Mouse (Mus musculus): ENCODE measurements around the gene Tmem159.

The Tmem159 gene

GRCm38 (mm10) chr7:120102164-120102972 lies at the start of gene Tmem159:
Gene Tmem159 (plus strand): TSS chr7:120102353.
- peak in 1 of 2 experiments; percentile 13 for DNase-seq (ENCODE audit: low spot score in 2 of 2)

GRCm38 (mm10) chr7:120054016-120054415 lies 48.1 kb upstream of the Tmem159 start:
- DNase-seq (ENCODE audit: low spot score in 2 of 2) = no peak

- no peak for DNase-seq (ENCODE audit: low spot score in 2 of 2)
Observed at GRCm38 (mm10) chr7:120055479-120055878, 46.7 kb upstream of the Tmem159 start.

GRCm38 (mm10) chr7:120064045-120064444 lies 38.1 kb upstream of the Tmem159 start:
- DNase-seq (ENCODE audit: low spot score in 2 of 2) = no peak

GRCm38 (mm10) chr7:120068114-120068513 lies 34.0 kb upstream of the Tmem159 start:
- no peak for DNase-seq (ENCODE audit: low spot score in 2 of 2)

- no peak for DNase-seq (ENCODE audit: low spot score in 2 of 2)
Observed at GRCm38 (mm10) chr7:120069164-120069563, 33.0 kb upstream of the Tmem159 start.

GRCm38 (mm10) chr7:120080177-120080576 lies 22.0 kb upstream of the Tmem159 start:
- no peak for DNase-seq (ENCODE audit: low spot score in 2 of 2)

GRCm38 (mm10) chr7:120093033-120093432 lies 9.1 kb upstream of the Tmem159 start:
- DNase-seq (ENCODE audit: low spot score in 2 of 2) = no peak

- no peak for DNase-seq (ENCODE audit: low spot score in 2 of 2)
Observed at GRCm38 (mm10) chr7:120094216-120094615, 7.9 kb upstream of the Tmem159 start.

- no peak for DNase-seq (ENCODE audit: low spot score in 2 of 2)
Observed at GRCm38 (mm10) chr7:120095180-120095579, 7.0 kb upstream of the Tmem159 start, which contains the start of gene Dnah3. Gene Dnah3 (minus strand): TSS chr7:120095280.

GRCm38 (mm10) chr7:120097845-120098244 lies 4.3 kb upstream of the Tmem159 start:
- DNase-seq (ENCODE audit: low spot score in 2 of 2) = peak in 1 of 2 experiments; percentile 4

- peak in 1 of 2 experiments; percentile 22 for DNase-seq (ENCODE audit: low spot score in 2 of 2)
Observed at GRCm38 (mm10) chr7:120098403-120098802, 3.8 kb upstream of the Tmem159 start.

- DNase-seq (ENCODE audit: low spot score in 2 of 2) = no peak
Observed at GRCm38 (mm10) chr7:120103019-120103567, 940 bp downstream of the Tmem159 start.

- no peak for DNase-seq (ENCODE audit: low spot score in 2 of 2)
Observed at GRCm38 (mm10) chr7:120104975-120105374, 2.8 kb downstream of the Tmem159 start.

GRCm38 (mm10) chr7:120106356-120106755 lies 4.2 kb downstream of the Tmem159 start:
- DNase-seq (ENCODE audit: low spot score in 2 of 2) = no peak

GRCm38 (mm10) chr7:120109676-120110075 lies 7.5 kb downstream of the Tmem159 start:
- no peak for DNase-seq (ENCODE audit: low spot score in 2 of 2)

GRCm38 (mm10) chr7:120116976-120117375 lies 14.8 kb downstream of the Tmem159 start:
- no peak for DNase-seq (ENCODE audit: low spot score in 2 of 2)

GRCm38 (mm10) chr7:120117529-120117928 lies 15.4 kb downstream of the Tmem159 start:
- DNase-seq (ENCODE audit: low spot score in 2 of 2) = no peak

GRCm38 (mm10) chr7:120123776-120124175 lies 21.6 kb downstream of the Tmem159 start:
- DNase-seq (ENCODE audit: low spot score in 2 of 2) = no peak

- DNase-seq (ENCODE audit: low spot score in 2 of 2) = peak in 1 of 2 experiments; percentile 20
Observed at GRCm38 (mm10) chr7:120124844-120125243, 22.7 kb downstream of the Tmem159 start.

GRCm38 (mm10) chr7:120126976-120127685 lies 25.0 kb downstream of the Tmem159 start:
- no peak for DNase-seq (ENCODE audit: low spot score in 2 of 2)

- DNase-seq (ENCODE audit: low spot score in 2 of 2) = no peak
Observed at GRCm38 (mm10) chr7:120127686-120128059, 25.5 kb downstream of the Tmem159 start.

- no peak for DNase-seq (ENCODE audit: low spot score in 2 of 2)
Observed at GRCm38 (mm10) chr7:120128951-120129350, 26.8 kb downstream of the Tmem159 start.
